Mouse (Mus musculus) inflammation-experienced regulatory T-cells (primary cell): ENCODE results near the gene Fam171a1. TPM values are rescaled to one million over a fixed set of nuclear protein-coding genes. Genes with fewer than 3 reads are reported as not detected.

Experiments
- polyA plus RNA-seq, 2 experiments: library from polyadenylated mRNA; unstranded; fragments of 100-300 nt; shearing (Covaris generic); gene quantifications; one replicate each; pipeline ENCODE4 v1.2.1; 2017

Fam171a1 gene
- polyA plus RNA-seq, result under 1 TPM in 1 of 2 experiments, not detected in 1; 0.27 TPM

DNA sequence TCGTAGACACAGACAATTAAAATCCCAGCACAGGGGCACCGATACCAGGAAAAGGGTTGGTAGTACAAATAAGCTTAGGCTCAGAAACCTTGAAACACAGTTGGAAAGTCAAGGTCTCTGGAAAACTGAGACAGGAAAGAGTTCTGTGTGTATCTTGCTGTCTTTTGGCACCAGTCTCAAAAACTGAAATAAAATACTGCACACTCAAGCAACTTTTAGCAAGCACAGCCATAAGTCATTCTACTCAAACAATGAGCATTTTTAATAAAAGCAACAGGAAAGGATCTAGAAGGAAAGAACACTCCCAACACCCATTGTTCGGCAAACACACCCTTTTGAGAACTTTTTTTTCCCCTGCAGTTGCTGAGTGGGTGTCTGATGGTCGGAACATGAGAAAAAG is at the start of gene Fam171a1:
Gene Fam171a1, plus strand, starts transcription at position 359 of the 400 bp plus-strand sequence.

Other genes with a start within 250 kb of the Fam171a1 start
- gene Nmt2, start 170.0 kb downstream of the Fam171a1 start, polyA plus RNA-seq, result 10 to 100 TPM; 11.6 to 11.8 TPM
- 10 to 100 TPM; 18.3 to 21.7 TPM for gene Rpp38, start 218.4 kb downstream of the Fam171a1 start, polyA plus RNA-seq
- gene Acbd7, start 221.9 kb downstream of the Fam171a1 start, polyA plus RNA-seq, result 1 to 10 TPM in 1 of 2 experiments, under 1 TPM in 1; 0.31 to 1.1 TPM